Mouse (Mus musculus) spleen, postnatal 14 days (tissue): ENCODE results near the gene Fmnl3.

Experiments
- DNase-seq, 2 experiments: peaks; one replicate each; pipeline ENCODE4 v3.0.0; 2021 to 2022; ENCODE audit warnings: low spot score in 2 of 2

Gene Fmnl3

GRCm38 (mm10) chr15:99343414-99344147 is 26.7 kb downstream of the Fmnl3 start:
- DNase-seq: no peak

GRCm38 (mm10) chr15:99342194-99342981 is 27.9 kb downstream of the Fmnl3 start:
- no peak for DNase-seq

- peak; percentile 25 to 42 for DNase-seq
Observed at GRCm38 (mm10) chr15:99341102-99341501, 29.2 kb downstream of the Fmnl3 start.

- DNase-seq: no peak
Observed at GRCm38 (mm10) chr15:99339669-99340068, 30.6 kb downstream of the Fmnl3 start.

GRCm38 (mm10) chr15:99338916-99339315 is 31.4 kb downstream of the Fmnl3 start:
- no peak for DNase-seq

GRCm38 (mm10) chr15:99335801-99336320 is 34.4 kb downstream of the Fmnl3 start:
- DNase-seq: no peak

- no peak for DNase-seq
Observed at GRCm38 (mm10) chr15:99334500-99334899, 35.8 kb downstream of the Fmnl3 start.

- DNase-seq: no peak
Observed at GRCm38 (mm10) chr15:99333676-99334065, 36.6 kb downstream of the Fmnl3 start.

GRCm38 (mm10) chr15:99332921-99333675 is 37.2 kb downstream of the Fmnl3 start:
- DNase-seq: peak; percentile 28 to 41

- no peak for DNase-seq
Observed at GRCm38 (mm10) chr15:99332111-99332510, 38.2 kb downstream of the Fmnl3 start.

GRCm38 (mm10) chr15:99331341-99331740 is 38.9 kb downstream of the Fmnl3 start:
- DNase-seq: no peak

GRCm38 (mm10) chr15:99330324-99330723 is 40.0 kb downstream of the Fmnl3 start:
- no peak for DNase-seq

- no peak for DNase-seq
Observed at GRCm38 (mm10) chr15:99328011-99328410, 42.3 kb downstream of the Fmnl3 start.

- peak in 1 of 2 experiments; percentile 37 for DNase-seq
Observed at GRCm38 (mm10) chr15:99326959-99327358, 43.3 kb downstream of the Fmnl3 start.

- no peak for DNase-seq
Observed at GRCm38 (mm10) chr15:99326407-99326806, 43.9 kb downstream of the Fmnl3 start.

GRCm38 (mm10) chr15:99325598-99325997 is 44.7 kb downstream of the Fmnl3 start:
- no peak for DNase-seq

- no peak for DNase-seq
Observed at GRCm38 (mm10) chr15:99324151-99324550, 46.1 kb downstream of the Fmnl3 start.

GRCm38 (mm10) chr15:99320978-99321377 is 49.3 kb downstream of the Fmnl3 start:
- no peak for DNase-seq

- no peak for DNase-seq
Observed at GRCm38 (mm10) chr15:99320168-99320674, 50.1 kb downstream of the Fmnl3 start.

GRCm38 (mm10) chr15:99319411-99319871 is 50.8 kb downstream of the Fmnl3 start:
- no peak for DNase-seq

GRCm38 (mm10) chr15:99318861-99319410 is 51.3 kb downstream of the Fmnl3 start:
- DNase-seq: no peak
